Mouse (Mus musculus) B cell, adult 2 months (primary cell): ENCODE data around the gene Scfd2.
A peak's percentile ranks its signal among the peaks of the same experiment; 100 is the strongest.

Source experiments
- DNase-seq, 2 experiments: peaks; one replicate each; pipeline ENCODE4 v3.0.0; 2022

Gene Scfd2

GRCm38 (mm10) chr5:74197541-74198330 lies 333.8 kb downstream of the Scfd2 start:
- no peak for DNase-seq

- DNase-seq = no peak
Observed at GRCm38 (mm10) chr5:74196307-74196618, 335.3 kb downstream of the Scfd2 start.

DNA sequence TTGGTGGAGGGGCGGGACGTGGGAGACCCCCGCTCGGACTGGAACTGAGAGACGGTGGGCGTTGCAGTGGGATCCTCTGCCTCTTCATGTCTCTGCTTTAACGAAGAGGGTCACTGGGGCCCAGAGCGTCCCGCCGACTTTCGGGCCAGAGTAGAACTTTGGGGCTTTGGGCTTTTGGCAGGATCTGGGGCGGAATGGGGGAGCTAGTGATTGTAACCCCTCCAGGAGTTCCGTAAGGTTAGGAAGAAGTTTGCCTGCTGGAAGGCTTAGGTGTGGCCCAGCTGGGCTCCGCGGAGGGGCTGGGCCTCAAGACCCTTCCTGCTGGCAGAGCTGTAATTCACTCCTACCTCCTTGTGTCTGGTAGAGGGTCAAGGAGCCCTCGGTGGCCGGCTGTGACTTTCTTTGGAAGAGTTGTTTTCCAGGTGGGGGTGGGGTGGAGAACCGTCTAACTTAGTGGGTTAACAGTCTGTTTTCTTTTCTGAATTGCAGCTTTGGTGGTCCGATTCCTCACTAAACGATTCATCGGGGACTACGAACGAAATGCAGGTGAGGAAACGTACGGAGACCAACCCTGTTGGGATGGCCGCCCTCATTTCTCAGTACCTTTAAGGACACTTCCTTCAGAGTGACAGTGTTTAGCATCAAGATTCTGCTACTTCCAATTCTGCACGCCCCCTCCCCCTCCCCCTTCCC lies 335.8 kb downstream of the Scfd2 start:
- DNase-seq = no peak

DNA sequence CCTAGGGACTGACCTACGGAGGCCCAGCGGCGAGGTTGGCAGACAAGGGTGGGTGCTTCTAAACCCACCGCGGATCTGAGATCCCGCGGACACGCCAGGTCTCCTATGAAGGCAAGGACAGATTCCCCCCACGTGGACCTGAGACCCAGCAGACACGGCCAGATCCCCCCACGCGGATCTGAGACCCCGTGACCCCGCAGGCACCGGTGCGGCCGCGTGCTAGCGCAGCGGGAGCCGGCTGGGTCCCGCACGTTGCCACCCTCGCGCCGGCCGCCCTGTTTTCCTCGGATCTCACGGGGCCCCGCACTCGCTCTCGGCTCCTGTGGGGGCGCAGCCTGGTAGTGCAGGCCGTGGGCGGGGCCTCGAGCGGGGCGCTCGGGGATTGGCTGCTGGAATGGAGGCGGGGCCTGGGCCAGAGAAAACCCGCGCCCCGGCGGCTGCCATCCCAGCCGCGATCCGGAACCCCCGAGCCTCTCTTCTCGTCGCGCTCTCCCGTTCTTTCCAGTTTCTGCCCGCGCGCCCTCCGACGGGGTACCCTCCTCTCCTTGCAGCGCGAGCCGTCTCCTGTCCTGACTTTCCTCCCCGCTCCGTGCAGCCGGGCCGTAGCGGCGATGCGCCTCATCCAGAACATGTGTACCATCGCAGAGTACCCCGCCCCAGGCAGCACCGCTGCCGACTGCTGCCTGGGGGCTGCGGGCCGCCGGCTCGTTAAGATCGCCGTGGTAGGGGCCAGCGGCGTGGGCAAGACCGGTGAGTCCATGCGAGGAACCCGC lies 336.5 kb downstream of the Scfd2 start, which contains the start of gene Rasl11b:
Gene Rasl11b (plus strand): TSS at position 446 of the 773 bp plus-strand sequence.
- DNase-seq = peak; percentile 87 to 88

GRCm38 (mm10) chr5:74194027-74194840 lies 337.3 kb downstream of the Scfd2 start:
- DNase-seq = no peak

- no peak for DNase-seq
Observed at GRCm38 (mm10) chr5:74193626-74194025, 337.9 kb downstream of the Scfd2 start.

DNA sequence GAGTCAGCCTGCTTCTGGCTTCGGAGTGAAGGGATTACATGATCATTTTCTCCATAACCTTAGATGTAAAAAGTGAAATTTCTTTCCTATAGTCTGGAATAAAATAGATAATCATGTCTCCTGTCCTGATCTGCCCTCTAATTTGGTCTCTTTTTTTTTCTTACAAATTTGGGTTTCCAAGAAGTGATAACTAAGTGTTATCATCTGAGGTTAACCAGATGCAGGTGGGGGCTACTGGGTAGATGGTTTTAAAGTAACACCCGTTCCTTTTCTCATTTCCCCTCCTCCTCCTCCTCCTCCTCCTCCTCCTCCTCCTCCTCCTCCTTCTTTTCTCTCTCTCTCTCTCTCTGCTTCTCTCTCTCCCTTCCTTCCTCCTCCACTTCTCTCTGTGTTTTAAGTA lies 338.6 kb downstream of the Scfd2 start:
- DNase-seq = no peak

DNA sequence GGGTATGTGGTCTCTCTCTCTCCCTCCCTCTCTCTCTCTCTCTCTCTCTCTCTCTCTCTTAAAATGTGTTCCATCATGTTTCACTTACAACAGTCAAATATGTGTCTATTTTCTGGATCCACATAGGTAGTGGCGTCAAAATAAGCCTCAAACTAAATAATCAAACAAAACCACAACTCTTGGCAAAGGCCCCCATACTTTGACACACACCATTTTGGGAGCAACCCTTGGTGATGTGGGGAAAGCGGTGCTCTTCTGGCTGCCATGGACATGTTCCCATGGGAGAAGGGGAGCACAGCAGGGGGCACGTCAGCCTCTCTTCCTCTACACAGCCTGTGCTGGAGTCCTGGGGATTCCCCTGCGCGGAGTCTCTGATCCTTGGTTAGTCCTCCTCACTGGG lies 340.6 kb downstream of the Scfd2 start:
- no peak for DNase-seq

DNA sequence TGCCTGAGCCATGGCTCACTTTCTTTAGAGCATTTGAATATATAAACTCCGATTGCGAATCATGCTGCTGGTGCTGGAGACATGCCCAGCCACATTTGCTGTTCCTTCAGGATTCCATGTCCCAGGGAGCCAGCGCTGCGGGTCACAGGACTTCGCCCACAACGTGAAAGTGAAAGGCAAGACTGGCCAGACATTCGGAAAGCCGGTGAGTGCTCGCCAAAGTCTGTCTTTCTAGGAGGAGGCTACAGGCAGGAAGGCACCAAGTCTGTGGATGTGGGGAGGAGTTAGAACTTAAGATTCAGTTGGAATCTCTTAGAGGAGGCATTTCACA lies 341.4 kb downstream of the Scfd2 start:
- DNase-seq = no peak

DNA sequence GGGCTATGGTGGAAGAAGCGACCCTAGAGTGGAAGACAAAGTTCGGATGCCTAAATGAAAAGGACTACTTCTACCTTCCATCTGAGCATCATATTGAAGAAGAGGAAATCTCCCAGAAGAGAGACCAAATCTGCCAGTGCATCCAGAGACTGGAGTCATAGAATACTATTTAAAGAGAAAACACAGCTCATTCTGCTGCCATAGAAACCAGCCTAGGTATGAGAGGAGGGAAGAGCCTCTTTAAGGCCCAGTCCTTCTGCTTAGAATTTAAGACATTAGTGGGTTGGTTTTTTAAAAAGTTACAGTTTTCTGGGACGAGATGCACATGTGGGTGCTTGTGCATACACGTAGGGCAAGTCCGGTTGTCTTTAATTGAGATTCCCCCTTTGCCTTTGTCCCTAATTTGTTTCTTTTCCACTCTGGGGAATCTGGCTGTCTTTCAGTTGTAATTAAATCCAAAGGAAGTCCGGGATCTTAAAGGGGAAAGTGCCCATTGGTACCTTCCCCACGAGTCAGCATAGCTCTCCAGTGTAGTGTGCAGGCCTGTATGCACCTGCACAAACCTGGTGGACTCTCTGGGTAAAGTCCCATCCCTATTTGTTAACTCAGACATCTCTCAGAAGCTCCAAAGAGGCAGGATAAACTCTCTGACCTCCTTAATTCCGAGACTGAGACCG lies 341.9 kb downstream of the Scfd2 start:
- no peak for DNase-seq

DNA sequence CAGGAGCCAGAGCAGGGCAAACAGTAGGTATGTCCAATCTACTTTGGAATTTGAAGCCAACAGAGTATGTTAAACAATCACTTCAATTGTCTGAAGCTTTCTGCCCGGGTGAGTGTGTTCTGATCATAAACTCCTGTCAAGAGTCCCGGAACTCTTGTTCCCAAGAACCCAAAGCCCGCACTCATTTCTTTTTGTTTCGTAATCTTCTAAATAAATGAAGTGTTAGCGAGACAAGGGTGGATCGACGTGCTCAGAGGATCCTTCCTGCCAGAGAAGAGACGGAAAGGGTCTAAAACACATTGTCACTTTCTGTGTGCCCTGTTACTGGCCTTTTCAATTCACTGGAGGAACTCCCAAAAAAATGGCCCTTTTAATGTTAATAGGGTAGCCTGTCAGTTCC lies 342.7 kb downstream of the Scfd2 start:
- DNase-seq = no peak

GRCm38 (mm10) chr5:74188076-74188475 lies 343.5 kb downstream of the Scfd2 start:
- DNase-seq = no peak

DNA sequence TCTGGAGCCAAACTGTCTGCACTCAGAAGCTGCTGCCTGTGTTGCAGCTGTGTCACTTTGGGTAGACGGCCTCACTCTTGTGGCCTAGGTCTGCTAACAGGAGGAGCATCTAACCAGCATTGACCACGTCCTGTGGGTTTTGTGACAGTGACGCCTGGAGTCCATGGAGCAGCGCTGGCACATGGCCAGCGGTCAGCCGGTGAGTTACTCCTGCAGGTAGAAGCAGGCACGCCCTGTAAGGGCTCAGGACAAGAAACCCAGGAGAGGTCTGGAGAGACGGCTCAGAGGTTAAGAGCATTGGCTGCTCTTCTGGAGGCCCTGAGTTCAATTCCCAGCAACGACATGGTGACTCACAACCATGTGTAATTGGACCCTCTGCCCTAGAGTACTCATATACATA lies 347.0 kb downstream of the Scfd2 start:
- DNase-seq = no peak

GRCm38 (mm10) chr5:74183118-74183517 lies 348.4 kb downstream of the Scfd2 start:
- no peak for DNase-seq

DNA sequence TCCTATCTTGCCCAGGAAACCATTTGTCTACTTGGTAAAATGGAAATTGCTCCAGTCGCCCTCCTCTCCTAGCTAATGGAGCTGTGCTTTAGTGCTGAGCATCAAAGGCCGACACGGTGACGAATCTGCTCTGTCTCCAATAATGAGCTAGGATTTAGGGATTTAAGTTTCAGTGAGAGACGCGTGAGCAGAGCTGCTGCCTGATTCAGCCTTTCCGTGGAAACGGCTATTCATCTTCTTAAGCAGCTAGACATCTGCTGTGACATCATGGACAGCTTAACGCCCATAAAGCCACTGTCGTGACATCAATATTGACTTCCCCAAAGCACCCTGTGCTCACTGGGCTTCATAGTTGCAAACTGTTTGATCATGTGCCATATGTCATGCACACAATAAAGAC lies 351.3 kb downstream of the Scfd2 start:
- no peak for DNase-seq

GRCm38 (mm10) chr5:74175526-74176270 lies 355.9 kb downstream of the Scfd2 start:
- no peak for DNase-seq

DNA sequence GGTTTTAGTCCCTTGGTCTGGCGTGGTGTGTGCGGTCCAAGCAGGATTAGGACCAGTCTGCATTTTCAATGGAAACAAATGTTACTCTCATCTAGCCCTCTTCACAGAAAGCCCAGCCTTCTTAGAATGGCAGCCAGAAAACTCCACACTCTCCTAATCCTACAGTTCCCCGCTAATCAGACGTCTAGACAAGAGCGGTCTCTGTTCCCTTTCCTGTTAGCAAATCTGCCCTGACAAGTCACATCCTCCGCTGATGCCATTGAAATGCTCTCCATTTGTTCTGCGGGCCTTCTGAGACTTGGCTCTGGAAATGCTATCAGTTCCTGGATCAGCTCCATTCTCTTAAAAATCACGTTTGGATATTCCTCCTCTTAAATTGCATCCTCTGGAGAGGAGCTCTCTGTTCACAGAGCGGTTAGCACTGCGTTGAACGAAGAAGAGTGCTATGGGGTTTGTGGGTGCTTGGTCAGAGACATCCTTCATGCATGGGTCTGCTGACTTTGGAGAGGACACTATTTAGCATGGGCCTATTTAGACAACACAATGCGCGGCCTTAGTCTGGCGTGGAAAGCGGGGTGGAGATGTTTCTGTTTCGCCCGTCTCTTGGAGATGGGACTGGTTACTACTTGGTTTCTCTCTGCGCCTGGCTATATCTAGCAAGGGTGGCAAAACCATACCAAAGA lies 358.3 kb downstream of the Scfd2 start:
- DNase-seq = no peak

DNA sequence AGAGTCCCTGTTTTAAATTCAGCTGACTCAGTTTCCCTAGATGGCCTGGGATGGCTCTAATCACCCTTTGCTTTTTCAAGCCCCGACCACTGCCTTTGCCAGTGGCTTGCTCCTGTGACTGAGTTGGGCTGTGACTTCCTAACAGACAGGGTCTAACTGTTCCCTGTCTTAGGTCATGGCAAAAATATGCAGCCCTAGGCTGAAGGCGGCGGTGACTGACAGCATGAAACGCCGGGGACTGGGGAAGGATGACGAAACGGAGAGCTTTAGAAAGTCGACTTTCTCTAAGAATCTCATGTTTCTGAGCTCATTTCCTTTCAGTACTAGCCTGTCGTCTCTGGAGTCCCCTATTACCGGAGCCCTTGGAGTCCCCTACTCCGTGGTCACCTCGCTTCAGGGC lies 359.4 kb downstream of the Scfd2 start:
- DNase-seq = no peak

DNA sequence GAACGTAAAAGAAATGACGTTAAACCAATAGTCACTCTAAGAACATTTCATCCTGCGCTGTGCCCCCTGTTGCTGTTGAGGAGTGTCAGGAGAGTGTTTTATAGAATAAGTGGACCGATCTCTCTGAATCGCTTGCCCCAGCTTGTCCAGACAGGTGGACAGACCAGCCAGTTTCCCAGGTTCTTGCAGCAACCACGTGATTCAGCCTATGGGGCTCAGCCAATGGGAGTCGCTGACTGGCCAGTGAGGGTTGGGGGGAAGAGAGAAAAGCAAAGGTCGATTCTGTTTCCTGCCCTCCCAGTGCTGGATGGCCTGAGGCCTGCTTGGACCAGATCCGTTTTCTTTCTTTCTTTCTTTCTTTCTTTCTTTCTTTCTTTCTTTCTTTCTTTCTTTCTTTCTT lies 359.8 kb downstream of the Scfd2 start:
- no peak for DNase-seq

DNA sequence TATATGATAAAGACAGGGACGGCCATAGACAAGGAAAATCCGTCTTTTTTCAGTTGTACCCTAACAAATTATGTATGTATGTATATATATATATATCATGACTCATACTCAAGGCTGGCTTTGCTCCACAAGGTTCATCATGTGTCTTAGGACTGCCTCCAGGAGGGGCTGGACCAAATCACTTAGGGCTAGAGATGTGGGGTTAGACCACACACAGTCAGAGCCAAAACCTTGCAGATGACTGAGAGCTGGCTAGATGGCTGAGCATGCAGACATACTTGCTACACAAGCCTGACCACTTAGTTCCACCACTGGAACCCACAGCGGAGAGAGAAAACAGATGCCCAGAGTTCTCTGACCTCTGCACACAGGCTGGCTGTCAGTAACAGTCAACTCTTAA lies 363.5 kb downstream of the Scfd2 start:
- no peak for DNase-seq

GRCm38 (mm10) chr5:74166642-74167041 lies 364.9 kb downstream of the Scfd2 start:
- peak; percentile 2 to 3 for DNase-seq
